Mouse (Mus musculus) retina, postnatal 1 day (tissue): ENCODE measurements around the gene Retn.

Experiments
- DNase-seq: peaks from one replicate; pipeline ENCODE4 v3.0.0-alpha.2; 2012

The Retn gene

DNA sequence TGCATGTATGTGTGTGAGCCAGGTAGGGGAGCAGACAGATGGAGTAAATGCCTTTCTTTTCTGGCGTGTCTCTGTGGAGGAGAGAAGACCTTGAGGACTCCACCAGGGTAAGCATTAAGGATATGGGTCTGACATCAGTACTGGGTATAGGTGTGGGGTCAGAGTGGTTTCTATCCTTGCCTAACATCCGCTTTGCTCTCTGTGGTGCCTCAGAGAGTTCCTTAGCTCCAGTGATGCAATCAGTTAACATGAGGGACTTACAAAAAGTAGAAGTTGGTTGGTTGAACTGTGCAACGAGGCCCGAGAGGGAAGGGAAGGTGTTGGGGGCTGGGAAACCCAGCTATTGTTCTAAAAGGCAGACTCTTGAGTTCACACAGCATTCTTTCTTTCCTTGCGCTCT lies 8.8 kb downstream of the Retn start:
- DNase-seq, result no peak

DNA sequence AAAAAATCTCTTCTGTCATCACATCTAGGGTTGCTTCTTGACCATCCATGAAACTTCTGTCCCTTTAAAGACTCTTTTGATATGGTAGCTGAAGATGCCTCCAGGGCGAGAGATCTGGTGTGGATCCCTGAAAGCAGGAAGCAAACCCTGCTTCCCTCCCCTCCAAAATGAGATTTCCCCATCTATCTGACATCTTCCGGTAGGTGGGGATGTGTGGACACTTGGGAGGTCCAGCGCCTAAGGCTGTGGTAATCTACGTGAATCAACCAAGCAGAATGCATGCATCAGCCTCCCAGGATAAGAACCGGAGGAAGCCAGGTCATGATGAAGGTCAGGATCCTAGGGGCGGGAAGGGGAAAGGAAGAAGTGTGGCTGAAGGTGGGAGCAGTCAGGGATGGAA lies 9.9 kb downstream of the Retn start, which contains the start of gene Mcemp1:
Gene Mcemp1, plus strand, starts transcription at position 248 of the 400 bp plus-strand sequence.
- DNase-seq, result no peak

DNA sequence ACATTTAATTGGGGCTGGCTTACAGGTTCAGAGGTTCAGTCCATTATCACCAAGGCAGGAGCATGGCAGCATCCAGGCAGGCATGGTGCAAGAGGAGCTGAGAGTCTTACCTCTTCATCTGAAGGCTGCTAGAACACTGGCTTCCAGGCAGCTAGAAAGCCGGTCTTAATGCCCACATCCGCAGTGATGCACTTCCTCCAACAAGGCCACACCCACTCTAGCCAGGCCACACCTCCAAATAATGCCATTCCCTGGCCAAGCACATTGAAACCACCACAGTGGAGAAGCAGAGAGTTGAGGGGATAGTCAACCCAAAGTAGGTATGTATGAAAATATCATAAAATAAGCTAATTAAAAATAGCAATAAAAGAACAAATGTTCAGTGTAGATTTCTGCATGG lies 14.8 kb downstream of the Retn start:
- DNase-seq, result no peak

DNA sequence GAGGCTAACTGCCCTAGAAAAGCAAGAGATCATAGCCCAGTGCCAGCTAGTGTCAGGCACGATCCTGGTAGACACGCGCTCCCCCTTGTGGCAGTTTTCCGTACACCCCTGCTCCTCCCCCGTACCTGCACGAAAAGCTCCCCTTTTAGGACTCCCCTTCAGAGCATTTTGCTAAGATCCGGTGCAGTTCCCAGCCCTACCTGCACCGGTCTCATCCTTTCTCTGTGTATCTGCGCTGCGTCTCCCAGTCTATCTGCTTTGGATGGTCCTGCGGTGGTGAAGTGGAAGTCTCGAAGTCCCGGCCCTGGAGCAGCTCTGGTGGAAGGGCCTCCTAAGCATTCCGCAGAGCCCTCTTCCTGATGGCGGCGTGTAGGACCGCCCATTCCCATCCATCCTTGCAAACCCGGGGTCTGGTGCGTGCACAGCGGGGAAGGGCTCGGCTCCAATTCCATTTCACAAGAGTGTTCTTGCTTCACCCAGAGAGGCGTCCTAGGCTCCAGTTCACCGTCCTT lies 16.5 kb downstream of the Retn start, which contains the start of gene Fcor:
Gene Fcor, minus strand, starts transcription at position 383 of the 512 bp plus-strand sequence.
- peak; percentile 88 for DNase-seq

DNA sequence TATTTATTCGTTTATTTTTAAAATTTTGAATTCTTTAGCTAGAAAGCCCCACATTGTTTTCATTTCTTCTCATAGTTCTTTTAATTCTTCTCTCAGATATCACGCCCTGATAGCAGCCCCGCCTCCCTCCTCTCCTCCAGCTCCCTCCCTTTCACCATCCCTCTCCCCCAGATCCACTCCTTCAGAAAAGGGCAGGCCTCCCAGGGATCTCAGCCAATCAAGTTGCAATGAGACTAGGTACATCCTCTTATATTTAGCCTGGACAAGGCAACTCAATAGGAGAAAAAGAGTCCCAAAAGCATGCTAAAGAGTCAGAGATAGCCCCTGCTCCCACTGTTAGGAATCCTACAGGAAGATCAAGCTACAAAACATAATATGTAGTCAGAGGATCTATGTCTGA lies 19.1 kb downstream of the Retn start:
- DNase-seq, result no peak

DNA sequence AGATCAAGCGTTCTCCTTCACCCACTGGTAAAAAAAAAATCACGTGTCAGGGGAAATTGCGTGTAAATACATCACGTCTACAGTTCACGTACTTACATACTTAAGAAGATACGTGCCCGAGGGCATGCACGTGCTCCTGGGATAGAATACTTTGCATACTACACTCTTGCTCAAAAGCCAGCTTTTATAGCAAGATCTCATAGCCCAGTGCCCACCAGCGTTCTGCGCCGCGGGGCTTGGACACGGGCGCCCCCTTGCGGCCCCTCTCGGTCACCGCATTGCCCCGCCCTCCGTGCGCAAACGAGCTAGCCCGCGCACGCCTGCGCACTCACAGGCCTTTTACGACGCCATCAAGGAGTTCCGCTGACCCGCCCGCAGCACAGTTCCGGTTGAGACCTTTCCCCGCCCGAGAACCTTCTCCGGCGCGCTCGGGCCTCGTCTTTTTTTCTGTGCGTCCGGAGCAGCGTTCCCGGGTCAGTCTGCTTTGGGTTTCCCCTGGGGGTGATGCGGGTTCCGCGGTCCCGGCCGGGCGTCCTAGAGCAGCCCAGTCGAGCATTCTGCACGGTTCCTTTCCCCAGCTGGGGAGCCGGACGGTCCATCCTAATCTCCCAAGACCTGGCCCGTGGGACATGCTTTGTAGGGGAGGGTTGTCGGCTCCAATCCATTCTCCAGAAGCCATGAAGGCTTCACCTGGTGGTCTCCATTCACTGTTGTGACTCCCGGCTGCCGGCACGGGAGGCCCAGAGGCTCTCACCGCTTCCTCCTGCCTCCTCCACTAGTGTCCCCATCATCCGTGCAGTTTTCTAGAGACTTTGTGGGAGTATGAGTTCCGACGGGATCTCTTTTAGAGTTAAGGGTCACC lies 20.8 kb downstream of the Retn start, which contains the start of gene Trappc5:
Gene Trappc5, plus strand, starts transcription at position 169 of the 862 bp plus-strand sequence.
- peak; percentile 96 for DNase-seq

DNA sequence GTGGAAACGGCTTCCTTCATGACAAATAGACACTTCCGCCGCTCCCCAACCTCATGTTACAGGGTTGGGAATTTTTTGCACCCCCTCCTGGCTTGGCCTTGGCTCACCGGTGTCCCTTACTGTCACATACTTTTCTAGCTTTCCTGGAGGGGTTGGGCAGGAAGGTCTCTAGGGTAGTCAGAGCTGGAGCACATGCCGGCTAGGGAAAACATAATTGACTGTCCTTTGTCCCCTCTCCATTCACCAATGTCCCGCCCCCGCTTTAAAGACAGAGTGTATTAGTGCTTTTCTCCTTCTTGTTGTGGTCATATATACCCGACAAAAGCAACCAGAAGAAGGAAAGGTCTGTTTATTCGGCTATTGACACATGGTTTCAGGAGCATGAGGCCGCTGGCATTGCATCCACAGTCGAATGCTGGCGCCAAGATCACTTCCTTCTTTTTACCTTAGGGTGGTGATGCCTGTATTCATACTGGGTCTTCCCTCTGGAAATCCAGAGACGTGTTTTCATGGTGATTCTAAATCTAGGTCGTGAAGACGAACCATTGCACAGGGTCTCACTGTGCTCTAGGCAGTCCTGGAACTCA lies 21.5 kb downstream of the Retn start:
- no peak for DNase-seq

- DNase-seq, result no peak
These were observed 23.3 kb downstream of the Retn start for GRCm38 (mm10) chr8:3678831-3679230.

DNA sequence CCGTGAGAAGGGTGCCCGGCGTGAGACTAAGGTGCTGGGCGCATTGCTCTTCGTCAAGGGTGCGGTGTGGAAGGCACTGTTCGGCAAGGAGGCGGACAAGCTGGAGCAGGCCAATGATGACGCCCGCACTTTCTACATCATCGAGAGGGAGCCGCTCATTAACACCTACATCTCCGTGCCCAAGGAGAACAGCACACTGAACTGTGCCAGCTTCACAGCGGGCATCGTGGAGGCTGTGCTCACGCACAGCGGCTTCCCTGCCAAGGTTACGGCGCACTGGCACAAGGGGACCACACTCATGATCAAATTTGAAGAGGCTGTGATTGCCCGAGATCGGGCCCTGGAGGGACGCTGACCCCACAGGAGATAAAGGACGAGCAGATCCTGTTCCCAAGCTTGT lies 23.7 kb downstream of the Retn start:
- no peak for DNase-seq

DNA sequence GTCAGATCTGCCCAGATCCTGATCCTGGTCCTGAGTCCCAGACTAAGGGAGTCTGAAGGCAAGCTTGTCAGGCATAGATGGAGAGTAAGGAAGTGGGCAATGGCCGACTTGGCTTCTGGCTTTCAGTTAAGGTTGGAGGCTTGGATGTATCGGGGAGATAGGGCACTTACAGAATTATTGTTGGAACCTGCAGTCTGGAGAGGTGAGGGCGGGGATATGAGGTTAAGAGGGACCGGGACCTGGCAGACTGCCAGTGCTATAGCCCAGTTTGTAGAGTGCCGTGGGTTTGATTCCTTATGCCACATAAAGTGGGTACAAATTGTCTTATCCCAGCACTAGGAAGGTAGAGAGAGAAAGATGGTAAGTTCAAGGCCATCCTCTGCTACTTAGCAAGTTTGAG lies 24.1 kb downstream of the Retn start:
- no peak for DNase-seq

DNA sequence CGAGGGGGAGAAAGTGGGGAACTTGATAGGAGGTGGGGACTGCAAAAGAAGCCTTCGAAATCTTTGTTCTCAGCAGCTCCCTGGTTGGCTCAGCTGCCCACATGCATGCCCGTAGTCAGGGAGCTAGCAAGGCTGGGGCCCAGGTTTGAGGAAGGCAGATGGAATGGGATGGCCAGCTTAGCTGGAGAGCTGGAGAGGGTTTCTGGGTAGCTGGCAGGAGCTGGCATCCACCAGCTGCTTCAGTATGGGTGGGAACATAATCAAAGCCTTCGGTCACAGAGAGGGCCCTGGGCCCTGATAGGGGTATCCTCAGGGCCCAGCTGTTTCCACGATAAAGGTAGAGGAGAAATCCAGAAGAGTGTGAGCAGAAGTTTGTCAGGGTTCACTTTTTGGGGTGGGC lies 26.9 kb downstream of the Retn start:
- no peak for DNase-seq

DNA sequence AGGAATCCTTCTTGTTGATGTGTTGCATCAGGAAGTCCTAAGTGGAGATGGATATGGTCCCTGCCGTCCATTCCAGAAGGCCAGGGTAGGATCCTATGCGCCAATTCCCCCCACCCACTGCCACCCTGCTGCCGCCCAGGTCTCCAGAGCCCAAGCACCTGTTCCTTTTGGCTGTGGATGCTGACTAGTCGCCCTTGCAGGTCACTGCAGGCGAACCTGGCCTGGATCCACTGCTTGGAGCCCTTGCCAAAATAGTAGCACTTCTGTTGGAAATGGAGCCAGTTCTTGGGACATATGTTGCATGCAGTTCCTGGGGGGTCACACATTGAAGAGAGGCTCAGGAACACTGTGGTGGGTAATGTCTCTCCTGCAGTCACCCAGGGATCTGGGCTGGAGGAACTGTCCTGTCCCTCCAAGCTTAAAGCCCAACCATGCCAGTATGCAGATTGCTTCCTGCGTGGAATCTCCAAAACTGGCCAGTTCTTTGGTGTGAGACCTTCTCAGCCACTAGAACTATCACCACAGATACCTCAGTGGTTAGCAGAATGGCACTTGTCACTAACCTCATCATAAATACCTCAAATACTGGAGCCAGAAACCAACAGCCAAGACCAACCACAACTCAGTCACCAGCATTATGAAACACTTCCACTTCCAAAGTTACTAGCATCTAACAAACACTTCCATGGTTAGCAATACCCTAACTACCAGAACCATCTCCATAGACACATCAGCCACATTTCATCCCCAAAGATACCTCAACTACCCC lies 28.0 kb downstream of the Retn start:
- DNase-seq, result no peak

DNA sequence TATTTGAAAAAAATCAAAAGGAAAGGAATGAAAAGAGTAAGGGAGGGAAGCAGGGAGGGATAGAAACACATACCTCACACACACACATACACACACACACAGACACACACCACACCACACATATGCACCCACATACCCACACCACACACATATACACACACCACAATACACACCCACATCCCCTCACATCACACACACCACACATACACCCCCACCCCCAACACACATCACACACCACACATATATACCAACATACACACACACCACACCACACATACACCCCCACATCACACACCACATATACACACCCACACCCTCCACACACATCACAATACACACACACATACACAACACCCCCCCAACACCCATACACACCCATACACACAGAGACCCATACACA lies 29.0 kb downstream of the Retn start:
- no peak for DNase-seq

DNA sequence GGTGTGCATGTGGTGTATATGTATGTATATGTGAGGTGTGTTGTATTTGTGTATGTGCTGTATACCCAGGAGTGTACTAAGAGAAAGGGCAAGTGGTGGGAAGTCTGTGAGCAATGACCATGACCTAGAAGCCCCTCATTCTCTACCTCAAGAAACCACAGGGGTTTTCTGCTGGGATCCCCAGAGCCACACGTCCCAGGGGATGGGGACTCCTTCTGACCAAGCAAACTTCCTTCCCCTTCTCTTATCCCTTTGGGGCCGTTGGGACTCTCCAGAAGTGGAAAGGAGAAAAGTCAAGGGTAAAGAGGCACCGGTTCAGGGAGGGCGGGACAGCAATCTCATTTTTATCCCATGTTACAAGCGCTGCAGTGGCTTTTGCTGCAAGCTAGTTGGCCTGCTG lies 29.9 kb downstream of the Retn start:
- DNase-seq, result no peak

- DNase-seq, result no peak
These were observed 32.0 kb downstream of the Retn start for GRCm38 (mm10) chr8:3687537-3687936.

DNA sequence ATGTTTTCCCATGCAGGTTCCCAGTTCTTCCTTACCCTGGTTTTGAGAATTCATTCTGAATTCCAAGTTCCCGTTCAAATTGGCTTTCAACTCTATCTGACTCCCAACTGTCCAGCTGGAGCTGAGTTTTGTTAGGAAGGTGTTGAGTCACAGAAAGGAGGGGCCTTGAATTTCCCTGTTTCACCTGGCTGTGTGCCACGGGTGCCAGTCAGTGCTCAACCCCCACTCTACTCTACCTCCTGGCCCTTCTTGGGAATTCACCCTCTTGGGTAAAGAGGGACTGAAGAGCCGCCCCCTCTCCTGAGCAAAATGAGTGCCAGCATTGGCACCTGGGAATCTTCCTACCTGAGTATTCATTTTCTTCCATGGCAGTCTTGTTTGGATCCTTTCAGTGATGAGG lies 35.2 kb downstream of the Retn start:
- no peak for DNase-seq

GRCm38 (mm10) chr8:3694121-3694520 lies 38.6 kb downstream of the Retn start, which contains the start of gene Fcer2a:
Gene Fcer2a (minus strand): TSS chr8:3694175.
- no peak for DNase-seq

DNA sequence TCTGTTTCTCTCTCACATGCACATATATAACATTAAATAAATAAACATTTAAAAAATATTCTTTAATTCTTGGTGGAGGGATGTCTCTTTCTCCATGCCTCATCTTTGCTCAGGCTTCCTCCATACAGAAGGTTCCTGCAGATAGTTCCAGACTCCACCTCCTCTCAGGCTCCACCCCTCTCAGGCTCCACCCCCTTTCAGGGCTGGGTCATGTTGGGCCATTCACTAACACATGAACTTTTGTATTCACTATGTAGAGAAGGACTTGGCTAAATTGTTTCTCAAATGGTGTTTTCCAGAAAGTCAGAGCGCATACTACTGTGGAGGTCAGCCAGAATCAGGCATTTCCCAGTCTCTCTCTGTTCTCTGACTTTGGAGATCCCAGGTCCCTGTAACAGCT lies 45.9 kb downstream of the Retn start:
- no peak for DNase-seq

- peak; percentile 16 for DNase-seq
These were observed 50.1 kb downstream of the Retn start for GRCm38 (mm10) chr8:3705711-3706110.

GRCm38 (mm10) chr8:3707611-3708010 lies 52.0 kb downstream of the Retn start:
- DNase-seq, result no peak
